Mouse (Mus musculus) ES-Bruce4 (cell line): ENCODE results near the gene Gm42669. TPM values are rescaled to one million over a fixed set of nuclear protein-coding genes. Genes with fewer than 3 reads are reported as not detected.
A peak's percentile ranks its signal among the peaks of the same experiment; 100 is the strongest.

ENCODE experiments used
- H3K27ac ChIP-seq: 2 replicates; pipeline ENCODE4 v1.5.1; 2012; ENCODE audit warnings: low read length, inconsistent platforms; ENCODE audit not compliant: insufficient read depth
- H3K27me3 ChIP-seq: 2 replicates; pipeline ENCODE4 v1.6.1; 2012; ENCODE audit warnings: mild to moderate bottlenecking, low read length, inconsistent platforms; ENCODE audit not compliant: control insufficient read depth, poor library complexity, insufficient read depth, severe bottlenecking
- H3K36me3 ChIP-seq: 2 replicates; pipeline ENCODE4 v1.6.1; 2012; ENCODE audit warnings: inconsistent platforms, mild to moderate bottlenecking, low read length, moderate library complexity; ENCODE audit not compliant: control insufficient read depth, poor library complexity, insufficient read depth, severe bottlenecking
- H3K4me1 ChIP-seq: one replicate; pipeline ENCODE4 v1.8.1; 2011; ENCODE audit warnings: low read length; ENCODE audit not compliant: control insufficient read depth, insufficient read depth
- H3K4me3 ChIP-seq: 2 replicates; pipeline ENCODE4 v1.5.1; 2011; ENCODE audit warnings: low read depth, mild to moderate bottlenecking, low read length
- H3K9ac ChIP-seq: 2 replicates; pipeline ENCODE4 v1.6.1; 2012; ENCODE audit warnings: low read depth, mild to moderate bottlenecking, inconsistent platforms; ENCODE audit not compliant: poor library complexity, severe bottlenecking
- H3K9me3 ChIP-seq: replicated peaks from 2 replicates; pipeline ENCODE4 v1.6.1; 2012; ENCODE audit warnings: mild to moderate bottlenecking, low read length, inconsistent platforms; ENCODE audit not compliant: control insufficient read depth, poor library complexity, insufficient read depth, severe bottlenecking
- CTCF ChIP-seq: IDR thresholded peaks from one replicate; pipeline ENCODE4 v1.8.1; 2011; ENCODE audit warnings: low read depth, low read length
- EP300 ChIP-seq: IDR thresholded peaks from 2 replicates; pipeline ENCODE4 v1.6.1; 2011; ENCODE audit warnings: low read depth, low read length; ENCODE audit not compliant: insufficient read depth
- POLR2A ChIP-seq: IDR thresholded peaks from one replicate; pipeline ENCODE4 v1.8.1; 2011; ENCODE audit warnings: low read length; ENCODE audit not compliant: insufficient read depth
- polyA plus RNA-seq: library from polyadenylated mRNA; stranded (reverse); fragments of >200 nt; gene quantifications from 2 replicates; pipeline ENCODE4 v1.2.4, GENCODE M21; 2011; ENCODE audit warnings: low read depth; ENCODE audit not compliant: missing spikeins, insufficient read depth, insufficient read length

Gm42669 gene
- polyA plus RNA-seq, 1 experiment, result not detected

DNA sequence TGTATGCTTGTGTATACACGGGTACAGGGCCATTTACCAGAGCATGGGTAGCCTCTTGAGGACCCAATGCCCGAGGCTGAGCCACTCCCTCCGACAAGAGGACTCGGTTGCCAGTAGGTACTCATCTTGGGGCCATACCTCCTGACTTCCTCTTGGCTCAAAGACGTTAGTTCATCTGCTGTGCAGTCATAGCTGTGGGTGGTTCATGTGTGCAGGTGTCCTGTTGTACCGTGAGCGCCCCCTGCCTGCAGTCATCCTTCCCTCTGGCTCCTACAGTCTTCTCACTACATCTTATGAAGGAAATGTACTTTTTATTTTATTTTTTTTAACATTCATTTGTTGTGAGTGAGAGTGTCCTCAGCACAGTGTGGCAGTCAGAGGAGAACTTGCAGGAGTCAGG is 6.2 kb downstream of the Gm42669 start:
- Histone ChIP-seq H3K36me3 (no peaks in the 10 kb centered on the region), H3K9me3 (no peaks in the 10 kb centered on the region), H3K27ac (no peak overlapping the region), H3K4me1 (no peaks in the 10 kb centered on the region), H3K4me3 (no peak overlapping the region), H3K9ac (no peak overlapping the region), H3K27me3 (no peaks in the 10 kb centered on the region)
- TF ChIP-seq POLR2A, result no peak
- TF ChIP-seq EP300, result no peak
- TF ChIP-seq CTCF, result peak; percentile 80

DNA sequence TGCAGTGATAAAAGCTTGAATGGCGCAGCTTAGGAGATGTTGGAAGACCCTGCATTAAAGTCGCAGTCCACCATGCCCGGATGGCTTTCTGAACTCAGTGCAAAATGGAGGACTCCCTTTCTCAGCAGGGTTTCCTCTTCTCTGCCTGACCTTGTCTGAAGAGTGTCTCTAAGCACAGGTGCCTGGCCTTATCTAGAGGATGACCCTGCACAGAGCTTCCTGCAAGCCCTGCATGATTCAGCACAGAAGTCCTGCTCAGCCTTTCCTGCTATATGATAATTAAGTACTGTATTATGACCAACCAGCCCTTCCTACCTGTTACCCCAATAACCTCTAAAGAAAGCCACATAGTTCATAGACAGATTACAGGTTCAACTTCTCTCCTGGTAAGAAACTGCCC is 8.0 kb downstream of the Gm42669 start:
- H3K27me3 ChIP-seq, result no peaks in the 10 kb centered on the region
- H3K9ac ChIP-seq, result no peak overlapping the region
- no peak overlapping the region for H3K4me3 ChIP-seq
- H3K9me3 ChIP-seq, result no peaks in the 10 kb centered on the region
- no peak overlapping the region for H3K27ac ChIP-seq
- no peaks in the 10 kb centered on the region for H3K36me3 ChIP-seq
- TF ChIP-seq POLR2A (no peak), EP300 (no peak)
- H3K4me1 ChIP-seq, result no peaks in the 10 kb centered on the region

DNA sequence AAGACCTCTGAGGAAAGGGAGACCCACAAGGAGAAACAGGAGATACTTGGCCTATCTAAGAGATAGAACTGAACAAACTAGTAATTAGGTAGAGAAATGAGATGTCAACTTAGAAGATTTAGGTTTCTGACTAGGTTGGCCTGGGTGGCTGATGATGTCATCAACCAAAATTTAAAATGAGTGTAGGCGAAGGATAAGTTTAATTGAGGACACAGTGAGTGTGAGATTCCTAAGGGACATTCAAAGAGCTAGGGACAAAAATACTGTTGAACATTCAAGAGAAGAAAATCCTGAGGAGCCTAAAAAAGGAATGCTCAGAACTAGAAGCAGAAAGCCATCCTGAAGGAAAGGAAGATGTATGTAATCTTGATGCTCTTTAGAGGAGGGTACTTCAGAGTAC is 8.7 kb downstream of the Gm42669 start:
- H3K27me3 ChIP-seq, result no peaks in the 10 kb centered on the region
- no peak for TF ChIP-seq CTCF
- no peak for TF ChIP-seq POLR2A
- no peak for TF ChIP-seq EP300

DNA sequence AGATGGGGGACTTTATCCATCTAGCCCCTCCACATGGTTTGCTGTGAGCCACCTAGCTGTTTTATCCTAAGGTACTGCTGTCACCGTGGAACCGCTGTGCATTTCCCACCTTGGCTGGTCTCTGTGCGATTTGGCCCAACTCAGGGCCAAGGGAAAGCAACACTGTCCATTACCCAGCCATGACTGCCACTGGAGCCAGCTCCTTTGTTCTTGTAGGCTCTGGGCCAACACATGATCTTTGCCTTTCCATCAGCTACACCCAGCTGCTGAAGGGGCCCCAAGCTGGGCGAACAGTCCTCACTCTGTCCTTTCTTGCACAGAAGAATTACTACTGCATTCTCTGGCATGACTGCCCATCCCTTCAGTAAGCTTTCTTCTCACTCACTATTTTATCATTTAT is 11.2 kb downstream of the Gm42669 start:
- Histone ChIP-seq H3K4me1 (no peaks in the 10 kb centered on the region), H3K27ac (no peak overlapping the region), H3K36me3 (no peaks in the 10 kb centered on the region), H3K9me3 (no peaks in the 10 kb centered on the region), H3K27me3 (no peaks in the 10 kb centered on the region), H3K9ac (no peak overlapping the region), H3K4me3 (no peak overlapping the region)
- TF ChIP-seq EP300 (no peak), POLR2A (no peak), CTCF (no peak)

More for the DNA sequence above, 8.7 kb downstream of the Gm42669 start:
- H3K36me3 ChIP-seq, result no peaks in the 10 kb centered on the region
- H3K27ac ChIP-seq, result no peak overlapping the region
- H3K4me1 ChIP-seq, result no peaks in the 10 kb centered on the region
- no peaks in the 10 kb centered on the region for H3K9me3 ChIP-seq
- H3K9ac ChIP-seq, result no peak overlapping the region
- H3K4me3 ChIP-seq, result no peak overlapping the region

GRCm38 (mm10) chr5:107521386-107521785 is 14.0 kb downstream of the Gm42669 start:
- TF ChIP-seq POLR2A, result no peak
- no peaks in the 10 kb centered on the region for H3K4me1 ChIP-seq
- no peak overlapping the region for H3K27ac ChIP-seq
- no peaks in the 10 kb centered on the region for H3K27me3 ChIP-seq
- H3K4me3 ChIP-seq, result no peak overlapping the region
- no peak overlapping the region for H3K9ac ChIP-seq
- no peaks in the 10 kb centered on the region for H3K36me3 ChIP-seq
- H3K9me3 ChIP-seq, result no peaks in the 10 kb centered on the region

DNA sequence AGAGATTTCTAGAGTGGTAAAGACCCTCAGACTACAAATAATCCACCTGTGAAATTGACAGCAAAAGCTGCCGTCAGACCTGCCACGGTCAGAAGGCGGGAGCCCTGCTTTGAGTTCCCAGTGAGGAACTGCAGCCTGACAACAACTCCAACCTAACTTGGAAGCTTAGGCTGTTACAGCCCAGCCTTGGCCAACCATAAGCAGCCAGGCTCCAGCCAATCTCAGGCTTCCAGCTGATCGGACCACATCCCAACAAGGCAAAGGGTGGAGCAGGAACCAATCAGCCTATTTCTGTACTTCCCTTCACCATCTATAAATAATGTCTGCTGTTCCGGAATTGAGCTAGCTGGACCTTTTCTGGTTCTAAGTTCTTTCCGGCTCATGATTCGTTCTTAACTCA is 14.5 kb downstream of the Gm42669 start:
- H3K9ac ChIP-seq, result no peak overlapping the region

More for the DNA sequence above, 14.5 kb downstream of the Gm42669 start:
- Histone ChIP-seq H3K4me1 (no peaks in the 10 kb centered on the region), H3K27ac (no peak overlapping the region), H3K36me3 (no peaks in the 10 kb centered on the region), H3K4me3 (no peak overlapping the region), H3K9me3 (no peaks in the 10 kb centered on the region), H3K27me3 (no peaks in the 10 kb centered on the region; the same call in 1 of the 2 replicates)
- TF ChIP-seq POLR2A (no peak), EP300 (no peak), CTCF (no peak)
